Mouse (Mus musculus): ENCODE measurements at regions not wholly inside any gene's neighbourhood (a gene's known extent, or its start where the extent isn't known, plus 50 kb on each side); places are given as distances from the start of the nearest gene placed in this dataset.

GRCm38 (mm10) chr8:8861331-8861940 lies 171.1 kb upstream of the Arglu1 start:
- DNase-seq (ENCODE audit: low spot score) (no peak), ATAC-seq (ENCODE audit: insufficient read depth, low read depth) (no peak)
- Histone ChIP-seq H3K4me3 (ENCODE audit: low read depth, low read length) (no peak overlapping the region), H3K4me1 (ENCODE audit: control insufficient read depth, insufficient read depth) (no peaks in the 10 kb centered on the region), H3K27me3 (ENCODE audit: control insufficient read depth, insufficient read depth, low read length) (no peaks in the 10 kb centered on the region), H3K9me3 (replicated peaks; ENCODE audit: control insufficient read depth, low read length) (no peaks in the 10 kb centered on the region), H3K27ac (ENCODE audit: low read depth) (no peak overlapping the region), H3K9ac (replicated peaks; ENCODE audit: low read depth, low read length) (no peak overlapping the region), H3K4me2 (ENCODE audit: low read depth, low read length) (no peak overlapping the region), H3K36me3 (replicated peaks; ENCODE audit: control insufficient read depth, insufficient read depth, low read length) (no peaks in the 10 kb centered on the region)
- 50% methylated on average over 9 of the region's 9 CpGs for WGBS
- TF ChIP-seq EP300 (IDR thresholded peaks at IDR 0.05; ENCODE audit: low read depth), result no peak
- TF ChIP-seq CTCF (IDR thresholded peaks at IDR 0.05; ENCODE audit: low read depth), result no peak

- no peak overlapping the region for H3K9ac ChIP-seq (replicated peaks; ENCODE audit: low read depth, low read length)
- ATAC-seq (ENCODE audit: insufficient read depth, low read depth) (no peak), DNase-seq (ENCODE audit: low spot score) (no peak)
- no peaks in the 10 kb centered on the region for H3K36me3 ChIP-seq (replicated peaks; ENCODE audit: control insufficient read depth, insufficient read depth, low read length)
- WGBS, result 33% methylated on average over 3 of the region's 3 CpGs
- no peaks in the 10 kb centered on the region for H3K4me1 ChIP-seq (ENCODE audit: control insufficient read depth, insufficient read depth)
- no peak overlapping the region for H3K4me2 ChIP-seq (ENCODE audit: low read depth, low read length)
- H3K27me3 ChIP-seq (ENCODE audit: control insufficient read depth, insufficient read depth, low read length), result no peaks in the 10 kb centered on the region
- H3K9me3 ChIP-seq (replicated peaks; ENCODE audit: control insufficient read depth, low read length), result no peaks in the 10 kb centered on the region
- no peak overlapping the region for H3K27ac ChIP-seq (ENCODE audit: low read depth)
- H3K4me3 ChIP-seq (ENCODE audit: low read depth, low read length), result no peak overlapping the region
- TF ChIP-seq CTCF (IDR thresholded peaks at IDR 0.05; ENCODE audit: low read depth), result no peak
- TF ChIP-seq EP300 (IDR thresholded peaks at IDR 0.05; ENCODE audit: low read depth), result no peak
Observed at GRCm38 (mm10) chr8:8858636-8859035, 168.3 kb upstream of the Arglu1 start.

GRCm38 (mm10) chr8:8852656-8853366 lies 162.5 kb upstream of the Arglu1 start:
- no peak for DNase-seq (ENCODE audit: low spot score)
- no peak for ATAC-seq (ENCODE audit: insufficient read depth, low read depth)
- no peaks in the 10 kb centered on the region for H3K9me3 ChIP-seq (replicated peaks; ENCODE audit: control insufficient read depth, low read length)

GRCm38 (mm10) chr8:8851271-8851670 lies 160.9 kb upstream of the Arglu1 start:
- Histone ChIP-seq H3K4me1 (ENCODE audit: control insufficient read depth, insufficient read depth) (peaks cover 4% of the 10 kb centered on the region; the same call in 1 of the 2 replicates), H3K4me2 (ENCODE audit: low read depth, low read length) (peak overlapping the region; percentile 5; the same call in 1 of the 2 replicates), H3K9me3 (replicated peaks; ENCODE audit: control insufficient read depth, low read length) (no peaks in the 10 kb centered on the region), H3K9ac (replicated peaks; ENCODE audit: low read depth, low read length) (no peak overlapping the region), H3K27me3 (ENCODE audit: control insufficient read depth, insufficient read depth, low read length) (no peaks in the 10 kb centered on the region), H3K4me3 (ENCODE audit: low read depth, low read length) (no peak overlapping the region), H3K27ac (ENCODE audit: low read depth) (no peak overlapping the region), H3K36me3 (replicated peaks; ENCODE audit: control insufficient read depth, insufficient read depth, low read length) (no peaks in the 10 kb centered on the region)
- WGBS, result 10% methylated on average over 4 of the region's 4 CpGs
- no peak for TF ChIP-seq CTCF (IDR thresholded peaks at IDR 0.05; ENCODE audit: low read depth)
- TF ChIP-seq EP300 (IDR thresholded peaks at IDR 0.05; ENCODE audit: low read depth), result no peak
- ATAC-seq (ENCODE audit: insufficient read depth, low read depth) (no peak), DNase-seq (ENCODE audit: low spot score) (no peak)

More at GRCm38 (mm10) chr8:8852656-8853366, 162.5 kb upstream of the Arglu1 start:
- Histone ChIP-seq H3K27me3 (ENCODE audit: control insufficient read depth, insufficient read depth, low read length) (no peaks in the 10 kb centered on the region), H3K36me3 (replicated peaks; ENCODE audit: control insufficient read depth, insufficient read depth, low read length) (no peaks in the 10 kb centered on the region), H3K4me1 (ENCODE audit: control insufficient read depth, insufficient read depth) (peaks cover 4% of the 10 kb centered on the region; the same call in 1 of the 2 replicates), H3K9ac (replicated peaks; ENCODE audit: low read depth, low read length) (no peak overlapping the region), H3K4me2 (ENCODE audit: low read depth, low read length) (no peak overlapping the region), H3K4me3 (ENCODE audit: low read depth, low read length) (no peak overlapping the region), H3K27ac (ENCODE audit: low read depth) (no peak overlapping the region)
- 70% methylated on average over 7 of the region's 7 CpGs for WGBS
- TF ChIP-seq EP300 (IDR thresholded peaks at IDR 0.05; ENCODE audit: low read depth) (no peak), CTCF (IDR thresholded peaks at IDR 0.05; ENCODE audit: low read depth) (no peak)

- DNase-seq (ENCODE audit: low spot score), result no peak
- no peaks in the 10 kb centered on the region for H3K36me3 ChIP-seq (replicated peaks; ENCODE audit: control insufficient read depth, insufficient read depth, low read length)
- H3K4me2 ChIP-seq (ENCODE audit: low read depth, low read length), result peak overlapping the region; percentile 5
- 52% methylated on average over 8 of the region's 8 CpGs for WGBS
- no peak for TF ChIP-seq EP300 (IDR thresholded peaks at IDR 0.05; ENCODE audit: low read depth)
- TF ChIP-seq CTCF (IDR thresholded peaks at IDR 0.05; ENCODE audit: low read depth), result no peak
- H3K4me1 ChIP-seq (ENCODE audit: control insufficient read depth, insufficient read depth), result peaks cover 4% of the 10 kb centered on the region; the same call in 1 of the 2 replicates
- H3K9ac ChIP-seq (replicated peaks; ENCODE audit: low read depth, low read length), result no peak overlapping the region
- H3K27ac ChIP-seq (ENCODE audit: low read depth), result no peak overlapping the region
- no peaks in the 10 kb centered on the region for H3K27me3 ChIP-seq (ENCODE audit: control insufficient read depth, insufficient read depth, low read length)
- H3K4me3 ChIP-seq (ENCODE audit: low read depth, low read length), result no peak overlapping the region
- ATAC-seq (ENCODE audit: insufficient read depth, low read depth), result no peak
- no peaks in the 10 kb centered on the region for H3K9me3 ChIP-seq (replicated peaks; ENCODE audit: control insufficient read depth, low read length)
Observed at GRCm38 (mm10) chr8:8850766-8851165, 160.4 kb upstream of the Arglu1 start.
